Mouse (Mus musculus): Measurements from ENCODE around the gene Dgcr8.

DNA sequence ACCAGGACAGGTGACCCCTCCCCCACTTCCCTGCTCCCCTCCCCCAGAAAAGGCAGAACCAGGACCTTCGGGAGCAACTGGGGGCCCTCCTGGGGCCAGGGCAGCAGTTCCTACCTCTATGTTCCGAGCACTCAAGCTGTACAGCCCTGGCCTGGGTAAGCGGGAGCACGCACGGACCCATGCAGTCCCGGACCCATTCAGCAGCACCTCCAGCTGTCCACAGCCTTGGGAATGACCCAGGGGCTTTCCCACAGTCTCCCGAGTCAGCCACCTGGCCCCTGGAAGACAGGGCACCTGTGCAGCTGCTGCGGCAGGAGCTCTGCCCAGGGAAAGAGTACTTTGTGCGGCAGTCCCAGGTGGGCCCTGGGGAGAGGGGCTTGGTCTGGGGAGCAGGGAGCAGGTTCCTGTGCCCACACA is 70.5 kb downstream of the Dgcr8 start:
- no peak for TF ChIP-seq EP300 (IDR thresholded peaks at IDR 0.05; ENCODE audit: low read depth)
- TF ChIP-seq CTCF (IDR thresholded peaks at IDR 0.05; ENCODE audit: low read depth) = no peak
